Mouse (Mus musculus) neural tube, embryonic 10.5 days (tissue): ENCODE measurements around the gene Ap3b1.

ENCODE experiments used
- DNase-seq: peaks from one replicate; pipeline ENCODE4 v3.0.0-alpha.2; 2017; ENCODE audit warnings: low spot score; ENCODE audit errors: extremely low spot score

Gene Ap3b1

DNA sequence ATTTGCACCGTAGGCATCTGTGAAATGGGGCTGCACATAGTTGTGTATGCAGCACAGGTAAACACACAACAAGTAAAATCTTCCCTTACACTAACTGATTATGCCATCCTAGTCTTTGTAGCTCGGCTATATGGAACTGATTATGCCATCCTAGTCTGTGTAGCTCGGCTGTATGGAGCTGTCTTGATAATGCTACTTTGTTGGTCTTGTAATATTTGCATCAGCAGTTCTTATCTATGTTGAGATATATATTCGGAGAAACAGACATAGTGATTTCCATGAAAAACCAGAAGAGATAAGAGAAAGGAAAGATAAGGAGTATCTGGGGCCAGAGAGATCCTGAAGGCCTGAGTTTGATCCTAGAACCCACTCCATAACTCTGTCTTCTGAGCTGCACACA is 178.6 kb downstream of the Ap3b1 start:
- DNase-seq = no peak

DNA sequence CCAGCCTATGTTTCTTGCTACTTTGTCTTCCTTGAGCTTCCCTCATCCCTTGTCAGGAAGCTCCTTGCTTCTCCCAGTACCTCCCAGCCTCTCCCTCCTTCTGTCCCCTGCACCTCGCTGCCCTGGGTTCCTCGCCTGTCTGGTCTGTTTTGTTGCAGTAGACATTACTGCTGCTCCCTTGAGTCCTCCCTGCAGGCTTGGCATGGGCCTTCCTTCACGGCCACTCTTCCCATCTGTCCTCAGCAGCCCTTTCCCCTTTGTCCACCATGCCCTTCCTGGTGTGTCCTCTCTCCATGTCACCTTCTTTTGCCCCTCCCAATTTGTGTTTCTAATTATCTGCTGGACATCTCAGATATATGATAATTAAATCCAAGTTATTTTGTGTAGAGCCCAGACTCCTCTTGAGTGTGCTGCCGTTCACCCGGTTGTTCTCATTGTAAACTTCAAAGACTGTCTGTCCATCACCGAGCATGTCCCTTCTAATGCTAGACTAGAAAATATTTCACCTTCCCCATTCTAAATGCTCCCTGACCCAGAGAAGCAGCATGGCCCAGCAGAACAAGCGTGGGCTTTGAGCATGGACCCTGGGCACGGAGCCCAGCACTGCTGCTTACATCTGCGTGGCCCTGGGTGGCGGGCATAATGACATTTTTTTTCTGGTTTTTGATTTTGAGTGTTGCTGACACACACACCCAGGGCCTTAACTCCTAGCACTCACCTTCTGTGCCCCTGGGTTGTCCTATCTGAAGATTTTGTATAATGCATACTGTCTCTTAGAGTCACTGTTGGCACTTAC is 181.3 kb downstream of the Ap3b1 start:
- DNase-seq = no peak

DNA sequence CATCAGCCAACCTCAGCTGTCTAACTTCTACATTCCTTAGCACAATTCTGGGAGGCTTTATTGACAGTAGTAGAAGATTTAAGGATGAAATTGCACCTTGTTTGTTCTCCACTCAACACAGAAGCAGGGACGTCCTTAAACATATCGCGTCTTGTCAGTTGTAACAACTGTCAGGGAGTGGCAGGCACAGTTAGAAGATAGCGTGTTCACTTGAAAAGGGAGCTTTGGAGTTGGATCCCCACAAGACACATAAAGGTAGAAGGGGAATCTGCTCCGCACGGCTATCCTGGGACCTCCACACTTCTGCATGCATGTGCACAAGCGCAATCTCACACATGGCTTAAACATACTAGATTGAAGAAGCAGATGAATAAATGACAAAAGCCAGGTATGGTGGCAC is 183.3 kb downstream of the Ap3b1 start:
- no peak for DNase-seq

DNA sequence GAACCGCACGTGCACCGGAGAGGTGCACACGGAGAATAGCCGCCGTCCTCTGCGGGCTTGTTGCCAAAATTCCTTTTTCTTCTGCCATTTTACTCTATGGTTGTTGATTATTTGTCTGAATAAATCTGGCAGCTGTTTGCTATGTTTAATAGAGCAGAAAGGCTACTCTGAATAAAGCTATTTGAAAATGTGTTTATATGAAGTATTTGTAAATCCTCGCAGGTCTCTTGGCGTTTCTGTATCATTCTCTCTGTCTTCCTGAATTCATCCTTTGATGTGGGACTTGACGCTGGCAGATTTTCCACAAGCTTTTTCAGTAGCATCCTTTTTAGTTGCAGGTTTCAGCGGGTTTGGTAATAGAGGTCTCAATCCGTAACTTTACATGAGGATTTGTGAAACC is 185.5 kb downstream of the Ap3b1 start:
- DNase-seq = no peak

DNA sequence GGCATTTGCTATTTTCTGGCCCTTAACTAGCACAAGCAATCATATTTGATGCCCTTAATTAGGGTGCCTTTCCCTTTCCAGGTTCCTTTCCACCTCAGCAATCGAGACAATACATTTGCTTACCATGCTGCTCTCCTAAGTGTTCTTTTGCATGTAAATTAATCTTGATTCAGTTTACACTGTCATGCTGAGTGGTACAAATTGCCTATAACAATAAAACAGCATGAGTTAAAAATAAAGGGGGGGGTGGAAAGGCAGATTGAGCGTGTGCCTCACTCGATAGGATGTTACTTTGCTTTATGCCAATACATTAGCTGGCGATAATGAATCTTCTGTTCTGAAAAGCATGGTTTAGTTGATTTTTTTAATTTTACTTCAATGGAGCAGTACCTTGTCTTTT is 187.0 kb downstream of the Ap3b1 start:
- no peak for DNase-seq

DNA sequence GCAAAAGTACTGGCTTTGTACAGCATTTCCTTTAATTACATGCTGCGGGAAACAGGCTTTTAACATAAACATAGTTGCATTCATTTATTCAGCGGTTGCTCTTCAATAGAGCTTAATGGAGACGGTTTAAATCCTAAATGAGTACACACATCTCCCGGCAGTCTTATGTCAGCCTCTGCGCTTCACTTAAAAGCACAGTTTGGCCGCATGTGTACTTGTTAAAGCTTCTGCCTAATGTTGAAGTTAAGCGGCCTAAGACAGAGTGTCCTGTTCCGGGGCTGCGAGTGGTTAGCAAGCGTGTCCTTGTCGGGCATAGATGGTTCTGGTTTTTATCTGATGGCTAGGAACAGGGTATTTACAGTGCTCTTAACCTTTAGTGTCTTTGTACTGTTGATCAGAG is 187.5 kb downstream of the Ap3b1 start:
- DNase-seq = no peak

DNA sequence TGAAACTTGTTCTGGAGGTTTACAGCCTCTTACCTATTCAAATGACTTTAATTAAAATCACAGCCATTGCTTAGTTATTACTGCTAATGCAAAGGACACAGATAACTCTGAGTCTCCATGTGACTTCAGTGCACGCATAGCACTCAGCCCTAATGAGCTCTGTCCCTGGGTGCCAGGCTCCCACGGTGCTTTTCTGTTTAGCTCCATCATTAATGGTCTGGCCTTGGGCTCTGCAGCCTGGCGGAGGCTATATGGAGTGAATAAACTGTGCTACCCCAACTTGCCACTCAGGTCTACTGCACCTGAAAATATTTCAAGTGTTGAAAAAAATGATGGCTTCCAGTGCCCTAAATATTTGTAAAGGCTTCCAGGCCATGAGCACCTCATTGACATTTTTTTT is 190.8 kb downstream of the Ap3b1 start:
- DNase-seq = no peak

DNA sequence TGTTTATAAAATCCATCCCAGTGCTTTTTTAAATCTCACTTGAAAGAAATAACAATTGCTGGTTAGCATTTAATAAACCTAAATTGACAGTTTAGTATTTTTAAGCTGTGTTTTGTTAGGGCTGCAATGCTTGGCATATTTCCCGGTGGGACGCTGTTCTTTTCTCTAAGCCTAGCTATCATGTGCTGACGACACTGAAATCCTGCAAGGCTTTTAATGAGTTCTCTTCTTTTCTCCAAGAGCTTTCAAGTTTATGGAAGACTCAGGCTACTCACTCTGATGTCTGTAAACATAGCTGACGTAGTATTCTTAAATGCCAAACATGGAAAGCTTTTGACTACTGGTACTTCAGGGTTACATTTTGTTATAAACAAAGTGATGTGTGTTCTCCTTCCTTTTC is 191.3 kb downstream of the Ap3b1 start:
- no peak for DNase-seq

DNA sequence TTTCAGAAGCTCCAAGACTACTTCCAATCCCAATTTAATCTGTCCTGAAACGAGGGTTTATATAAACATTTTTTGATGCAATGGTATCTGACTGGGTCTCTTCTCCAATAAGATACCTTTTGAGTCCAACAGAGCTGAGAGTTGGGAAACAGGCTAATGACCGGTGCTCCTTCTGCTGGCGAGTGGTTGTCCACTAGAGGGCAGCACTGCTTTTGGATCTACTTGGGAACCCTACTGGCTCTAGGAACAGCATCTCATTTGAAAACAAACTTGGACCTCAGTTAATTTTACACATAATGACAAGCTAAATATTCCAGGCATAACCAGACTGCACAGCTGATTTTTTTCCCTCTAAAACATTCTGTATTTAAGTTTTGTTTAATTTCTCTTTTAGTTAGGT is 201.3 kb downstream of the Ap3b1 start:
- peak; percentile 78 for DNase-seq

DNA sequence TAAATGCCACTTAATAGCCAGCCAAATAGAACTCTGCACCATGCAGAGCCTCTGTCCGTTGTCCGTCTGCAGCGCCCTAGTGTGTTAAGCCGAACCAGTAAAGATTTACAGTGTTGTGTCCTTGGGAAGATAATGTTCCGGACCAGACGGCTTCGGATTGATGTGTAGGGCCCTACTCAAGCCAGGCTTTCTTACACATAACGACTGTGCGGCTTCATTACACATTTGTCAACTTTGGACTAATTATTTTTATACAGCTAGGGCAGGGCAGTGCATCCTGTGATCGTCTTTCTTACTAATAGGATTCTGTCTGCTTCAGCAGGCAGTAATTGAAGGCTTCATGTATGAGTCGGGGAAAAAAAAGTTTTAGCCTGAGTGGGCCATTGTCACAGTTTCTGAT is 202.1 kb downstream of the Ap3b1 start:
- no peak for DNase-seq

DNA sequence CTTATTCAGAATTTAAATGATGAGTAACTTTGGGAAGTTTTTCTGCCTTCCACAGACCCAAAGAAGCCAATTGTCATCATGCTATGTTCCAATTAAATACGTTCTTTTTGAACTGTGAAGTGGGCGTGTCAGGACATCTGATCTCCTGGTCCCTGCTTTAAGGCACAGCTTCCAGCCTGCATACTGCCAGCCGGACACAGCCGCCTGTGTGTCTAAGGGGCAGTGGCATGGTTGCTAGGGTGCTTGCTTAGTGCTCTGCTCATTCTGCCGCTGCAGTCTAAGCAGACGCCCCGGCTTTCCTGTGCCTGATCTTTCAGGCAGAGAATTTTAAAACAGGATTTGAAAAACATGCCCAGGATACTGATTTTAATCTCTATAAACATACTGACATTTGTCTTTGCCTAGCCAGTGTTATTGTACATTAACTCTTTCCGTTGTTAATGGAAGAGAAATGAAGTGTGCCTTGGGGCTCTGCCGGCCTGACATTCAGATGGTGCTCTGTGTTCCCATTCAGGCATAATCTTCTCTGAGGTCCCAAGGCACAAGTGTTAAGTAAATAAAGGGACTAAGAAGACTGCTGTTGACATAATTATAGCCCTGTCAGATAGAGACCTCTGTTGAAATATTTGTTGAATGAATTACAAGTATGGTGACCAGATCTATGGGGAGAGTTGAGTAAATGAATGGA is 204.0 kb downstream of the Ap3b1 start:
- no peak for DNase-seq

DNA sequence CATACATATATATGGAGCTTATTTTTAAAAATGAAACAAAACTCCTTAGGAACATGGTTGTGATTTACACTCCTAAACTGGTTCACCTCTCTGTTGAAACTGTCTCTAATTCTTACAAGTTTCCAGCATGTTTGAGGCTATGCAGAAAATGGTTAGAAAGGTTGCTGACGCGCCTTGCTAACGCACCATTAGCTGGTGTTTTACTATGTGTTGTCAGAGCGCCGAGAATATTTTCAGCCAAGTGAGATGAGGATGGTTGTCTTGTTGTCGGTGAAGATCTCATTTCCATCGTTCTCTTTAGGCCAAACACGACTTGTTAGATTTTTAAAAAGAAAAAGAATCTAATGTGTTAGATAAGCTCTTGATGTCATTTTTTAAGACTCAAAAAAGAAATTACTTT is 205.1 kb downstream of the Ap3b1 start:
- DNase-seq = no peak

DNA sequence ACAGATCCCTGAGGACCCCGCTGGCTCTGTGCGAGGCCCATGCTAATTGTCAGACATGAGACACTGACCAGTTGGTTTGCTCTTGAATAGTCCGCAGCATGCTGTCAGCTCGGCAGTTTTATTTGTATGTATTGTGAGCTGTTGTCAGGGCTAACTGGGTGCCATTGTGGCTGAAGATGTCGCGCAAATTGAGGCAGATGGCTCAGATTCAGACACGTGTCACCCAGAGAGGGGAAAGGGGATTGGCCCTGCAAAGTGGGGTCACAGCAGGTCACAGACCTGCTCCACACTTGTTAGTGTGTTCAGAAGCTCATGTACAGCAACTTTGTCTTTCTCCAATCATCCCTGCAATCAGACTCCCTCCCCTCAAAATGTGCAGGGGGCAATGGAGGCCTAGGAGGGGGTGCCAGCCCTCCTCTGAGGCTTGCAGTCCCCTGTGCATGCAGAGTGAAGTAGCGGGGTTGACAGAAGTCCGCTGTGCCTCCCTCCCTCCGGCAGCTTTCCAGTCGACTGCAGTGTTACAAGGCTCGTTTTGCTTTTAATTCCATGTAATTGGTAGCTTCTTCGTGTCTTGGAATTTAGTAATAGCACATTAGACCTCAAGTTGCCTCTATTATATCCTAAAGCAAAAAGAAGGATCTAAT is 205.7 kb downstream of the Ap3b1 start:
- DNase-seq = peak; percentile 42

DNA sequence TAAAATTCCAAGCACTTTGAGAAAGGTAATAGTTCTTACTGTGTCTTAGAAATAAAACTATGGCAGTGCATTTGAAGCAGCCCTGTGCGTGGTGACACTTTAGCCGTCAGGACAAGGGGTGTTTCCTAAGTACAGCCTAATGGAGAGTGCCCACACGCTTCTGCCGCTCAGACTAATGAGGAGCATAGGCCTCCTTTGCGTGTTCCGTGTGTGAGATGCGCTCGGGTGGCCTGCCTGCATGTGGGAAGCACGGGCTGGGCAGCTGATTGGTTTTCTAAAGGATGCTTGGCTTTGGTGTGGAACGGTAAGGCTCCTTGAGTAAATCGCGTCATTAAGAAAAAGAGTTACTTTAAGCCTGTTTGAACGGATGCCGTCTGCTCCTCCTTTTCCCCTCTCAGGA is 206.4 kb downstream of the Ap3b1 start:
- DNase-seq = no peak

DNA sequence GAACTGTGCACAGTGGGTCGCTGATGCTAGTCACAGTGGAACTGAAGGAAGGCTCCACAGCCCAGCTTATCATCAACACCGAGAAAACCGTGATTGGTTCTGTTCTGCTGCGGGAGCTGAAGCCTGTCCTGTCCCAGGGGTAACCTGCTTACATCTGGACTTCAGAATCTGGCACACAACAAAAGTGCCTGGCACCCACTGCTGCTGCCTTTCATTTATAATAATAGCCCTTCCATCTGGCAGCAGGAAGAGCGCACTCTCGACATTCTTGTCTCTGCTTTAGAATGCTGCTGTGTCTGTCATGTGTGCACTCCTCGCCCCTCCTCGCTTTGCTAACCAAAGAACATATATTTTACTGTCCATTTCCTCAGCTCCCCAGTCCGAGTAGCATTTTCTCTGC is 206.9 kb downstream of the Ap3b1 start:
- no peak for DNase-seq

DNA sequence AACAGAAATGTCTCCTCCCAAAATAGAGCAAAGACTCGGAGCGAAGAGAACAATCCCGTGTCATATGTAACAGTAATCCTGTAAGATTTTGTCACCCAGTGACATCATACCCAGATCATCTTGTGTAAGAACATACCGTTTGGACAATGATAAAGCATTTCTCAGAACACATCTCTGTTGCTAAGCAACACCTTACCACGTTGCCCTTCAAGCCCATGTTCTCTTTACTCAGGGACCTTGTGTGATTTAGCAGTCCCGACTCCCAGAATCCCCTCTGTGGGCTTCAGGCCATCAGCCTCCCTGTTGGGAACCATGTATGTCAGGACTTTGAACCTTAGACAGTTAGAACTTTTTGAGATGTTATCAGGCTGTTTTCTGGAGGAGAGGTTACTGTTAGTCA is 209.0 kb downstream of the Ap3b1 start:
- no peak for DNase-seq

DNA sequence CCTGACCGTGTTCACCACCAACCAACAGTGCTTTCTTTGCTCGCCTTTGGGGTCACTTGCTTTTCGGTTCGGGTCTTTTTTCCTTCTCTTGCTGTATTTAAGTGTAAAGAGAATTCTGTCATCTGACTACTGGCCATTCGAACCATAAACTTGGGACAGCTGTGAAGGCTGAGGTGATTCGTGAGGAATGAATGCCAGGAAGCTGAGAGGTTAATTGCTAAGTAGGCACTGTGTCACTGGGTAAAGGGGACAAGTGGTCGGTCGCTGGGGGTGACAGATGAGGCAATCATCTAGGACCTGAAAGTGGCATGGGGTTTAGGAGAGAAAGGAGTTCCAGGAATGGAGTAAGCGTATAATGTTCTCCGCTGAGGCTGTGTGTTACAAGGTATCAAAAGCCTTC is 212.2 kb downstream of the Ap3b1 start:
- DNase-seq = no peak

DNA sequence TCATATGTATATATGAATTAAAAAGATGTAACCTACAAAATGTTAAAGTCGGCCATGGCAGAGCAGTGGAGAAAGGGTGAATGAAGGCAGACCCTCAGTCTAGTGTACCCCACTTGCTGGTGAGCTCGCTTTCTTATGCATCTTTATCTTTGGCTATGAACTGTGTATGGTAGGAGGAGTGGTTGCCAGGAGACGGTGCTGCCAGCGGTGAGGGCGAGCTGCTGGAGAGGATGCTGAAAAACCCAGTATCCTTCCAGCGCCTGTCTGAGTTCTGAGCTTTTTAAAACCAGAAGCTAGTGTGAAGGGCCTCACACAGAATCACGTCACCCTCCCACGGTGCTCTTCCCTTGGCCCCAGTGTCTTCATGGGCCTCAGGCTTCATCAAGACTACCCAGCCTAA is 214.6 kb downstream of the Ap3b1 start:
- no peak for DNase-seq

DNA sequence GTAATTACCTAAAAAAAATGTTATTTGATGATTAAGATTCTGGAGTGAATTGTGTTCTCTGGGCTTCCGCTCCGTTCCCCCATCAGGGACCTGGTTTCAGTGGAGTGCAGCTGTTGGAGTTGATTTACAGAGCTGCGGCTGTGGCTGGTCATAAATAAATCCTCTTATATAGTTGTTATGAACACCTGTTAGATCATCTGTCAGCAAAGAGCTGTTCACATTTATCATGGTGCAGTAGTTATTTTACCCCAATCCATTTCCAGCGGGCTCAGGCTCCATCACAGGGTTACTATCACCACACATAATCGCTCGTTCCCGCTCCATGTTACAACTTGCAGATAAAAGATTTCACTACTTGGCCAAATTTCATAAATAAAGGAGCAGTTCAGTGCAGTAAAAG is 215.1 kb downstream of the Ap3b1 start:
- no peak for DNase-seq

DNA sequence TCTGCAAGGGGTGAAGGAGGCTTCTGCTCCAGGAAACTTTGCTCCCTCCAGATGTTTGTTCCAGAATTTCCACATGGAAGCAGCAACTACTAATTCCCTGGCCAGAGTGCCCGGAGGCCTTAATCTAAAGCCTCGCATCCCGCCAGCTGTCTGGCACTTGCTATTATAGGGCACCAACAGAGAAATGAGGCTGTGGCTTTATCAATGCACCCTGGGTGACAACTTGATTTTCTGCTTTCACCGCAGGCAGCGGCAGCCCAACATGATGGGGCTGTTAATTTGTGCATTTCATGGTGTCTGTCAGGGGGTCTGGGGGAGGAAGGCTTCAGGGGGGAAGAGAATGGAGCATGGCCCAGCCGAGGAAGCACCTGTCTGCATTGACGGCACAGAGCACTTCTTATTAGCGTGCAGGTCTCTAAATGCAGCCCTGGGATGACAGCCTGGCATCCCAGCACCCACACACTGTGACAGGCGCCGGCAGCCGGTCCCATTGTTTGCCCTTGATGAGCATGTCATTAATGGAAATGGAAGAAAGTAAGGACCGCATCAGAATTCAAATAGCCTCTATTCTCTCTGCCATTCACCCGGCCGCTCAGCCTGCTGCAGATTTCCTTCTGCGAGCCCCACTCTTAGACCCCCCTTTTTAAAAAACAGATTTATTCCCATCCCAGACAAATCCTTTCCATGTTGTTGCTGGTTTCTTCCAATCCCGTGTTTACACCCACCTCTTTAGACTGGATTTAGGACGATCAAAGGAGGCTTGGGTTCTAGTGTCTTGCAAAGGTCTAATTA is 217.0 kb downstream of the Ap3b1 start:
- DNase-seq = peak; percentile 27

DNA sequence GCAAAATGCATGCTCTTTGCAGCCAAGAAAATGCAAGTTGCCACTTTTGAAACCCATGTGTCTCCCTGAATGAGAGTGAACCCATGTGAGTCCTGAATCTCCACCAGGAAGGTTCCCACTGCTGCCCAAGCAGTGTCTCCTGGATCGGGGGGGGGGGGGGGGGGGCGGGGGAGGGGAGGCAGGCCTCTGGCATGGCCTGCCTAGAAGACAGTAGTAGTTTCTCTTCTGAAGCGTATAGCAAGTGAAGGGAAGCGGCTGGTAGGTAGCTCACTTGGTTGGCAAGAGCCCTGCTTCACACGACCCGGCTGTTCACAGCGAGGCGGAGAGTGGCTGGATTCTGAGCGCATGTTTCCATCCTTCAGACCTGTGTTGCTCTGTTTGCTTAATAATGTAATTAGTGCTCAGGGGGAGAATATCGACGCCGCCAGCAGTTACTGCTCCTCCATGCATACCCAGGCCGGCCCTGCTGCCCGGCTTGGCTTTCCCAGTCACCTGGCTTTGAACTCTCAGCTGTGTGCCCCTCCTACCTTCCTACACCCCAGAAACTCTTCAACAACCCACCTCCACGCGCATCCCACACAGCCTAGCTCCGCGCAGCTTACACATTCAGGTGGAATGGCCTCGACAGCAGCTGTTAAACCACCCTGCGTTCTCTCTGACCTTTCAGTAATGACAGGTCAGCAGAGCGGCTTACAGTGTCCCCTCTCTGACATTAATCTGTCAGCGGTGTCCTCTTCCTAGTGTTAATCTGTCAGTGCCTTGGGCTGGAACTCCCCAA is 217.8 kb downstream of the Ap3b1 start:
- DNase-seq = no peak
